Mouse (Mus musculus): ENCODE measurements around the gene Olah. TPM values are rescaled to one million over a fixed set of nuclear protein-coding genes. Genes with fewer than 3 reads are reported as not detected.

Gene Olah
- polyA plus RNA-seq, 1 experiment = not detected

- no peak for TF ChIP-seq SRF (IDR thresholded peaks at IDR 0.05; ENCODE audit: control insufficient read depth, insufficient read length, low read depth)
- no peak for TF ChIP-seq MAX (IDR thresholded peaks at IDR 0.05; ENCODE audit: low read depth)
- no peak for TF ChIP-seq TCF12 (IDR thresholded peaks at IDR 0.05; ENCODE audit: insufficient read depth, poor library complexity, severe bottlenecking)
- TF ChIP-seq MYOD1 (IDR thresholded peaks at IDR 0.05; ENCODE audit: control insufficient read depth in 1 of 3, insufficient read length in 2 of 3, low read depth in 2 of 3) = no peak
- no peak for TF ChIP-seq REST (IDR thresholded peaks at IDR 0.05; ENCODE audit: insufficient read depth, insufficient read length)
- TF ChIP-seq POLR2AphosphoS2 (IDR thresholded peaks at IDR 0.05; ENCODE audit: insufficient read length, low read depth) = no peak
- TF ChIP-seq MYOG (IDR thresholded peaks at IDR 0.05; ENCODE audit: control insufficient read depth in 1 of 3, insufficient read depth in 1 of 3, insufficient read length in 2 of 3, low read depth in 2 of 3) = no peak
- no peak for TF ChIP-seq POLR2A (IDR thresholded peaks at IDR 0.05; ENCODE audit: insufficient read length, low read depth)
- no peak for TF ChIP-seq E2F4 (IDR thresholded peaks at IDR 0.05; ENCODE audit: insufficient read depth)
- TF ChIP-seq USF1 (IDR thresholded peaks at IDR 0.05; ENCODE audit: low read depth) = no peak
- no peak for TF ChIP-seq TCF3 (IDR thresholded peaks at IDR 0.05; ENCODE audit: insufficient read length, low read depth)
- no peak for TF ChIP-seq CEBPB (IDR thresholded peaks at IDR 0.05; ENCODE audit: insufficient read depth, poor library complexity, severe bottlenecking)
- no peak overlapping the region for H3ac ChIP-seq (ENCODE audit: control insufficient read depth, insufficient read length)
- H3K79me2 ChIP-seq (ENCODE audit: control insufficient read depth, insufficient read depth) = no peaks in the 10 kb centered on the region
- H3K27me3 ChIP-seq (ENCODE audit: control insufficient read depth, insufficient read depth, insufficient read length) = no peaks in the 10 kb centered on the region
- no peak overlapping the region for H3K4me3 ChIP-seq
- no peak overlapping the region for H3K4me2 ChIP-seq (ENCODE audit: low read depth)
- H3K36me3 ChIP-seq (ENCODE audit: control insufficient read depth, insufficient read depth) = peaks cover 3% of the 10 kb centered on the region
Observed at GRCm38 (mm10) chr2:3430956-3431355, 33.9 kb upstream of the Olah start.

DNA sequence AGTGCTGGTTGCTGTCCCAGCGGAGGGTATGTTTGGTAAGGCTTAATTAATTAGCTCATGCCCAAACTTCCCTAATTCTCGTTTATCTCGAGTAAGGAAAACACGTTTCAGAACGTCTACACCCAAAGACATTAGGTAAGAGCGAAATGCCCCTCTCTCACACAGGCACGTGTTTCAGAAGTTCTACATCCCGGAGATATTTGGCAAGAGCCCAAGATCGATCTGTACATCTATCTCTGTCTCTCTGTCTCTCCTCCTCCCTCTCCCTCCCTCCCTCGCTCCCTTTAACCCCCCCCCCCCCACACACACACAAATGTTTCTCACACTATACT lies 27.5 kb upstream of the Olah start:
- Histone ChIP-seq H3K4me3 (peak overlapping the region; percentile 56), H3K36me3 (ENCODE audit: control insufficient read depth, insufficient read depth) (no peaks in the 10 kb centered on the region), H3K79me2 (ENCODE audit: control insufficient read depth, insufficient read depth) (peaks cover 5% of the 10 kb centered on the region), H3K27me3 (ENCODE audit: control insufficient read depth, insufficient read depth, insufficient read length) (no peaks in the 10 kb centered on the region), H3K4me2 (ENCODE audit: low read depth) (peak overlapping the region; percentile 88), H3ac (ENCODE audit: control insufficient read depth, insufficient read length) (no peak overlapping the region)
- TF ChIP-seq MYOG (IDR thresholded peaks at IDR 0.05; ENCODE audit: control insufficient read depth in 1 of 3, insufficient read depth in 1 of 3, insufficient read length in 2 of 3, low read depth in 2 of 3) = no peak
- TF ChIP-seq TCF3 (IDR thresholded peaks at IDR 0.05; ENCODE audit: insufficient read length, low read depth) = no peak
- TF ChIP-seq POLR2A (IDR thresholded peaks at IDR 0.05; ENCODE audit: insufficient read length, low read depth) = no peak
- no peak for TF ChIP-seq TCF12 (IDR thresholded peaks at IDR 0.05; ENCODE audit: insufficient read depth, poor library complexity, severe bottlenecking)
- TF ChIP-seq E2F4 (IDR thresholded peaks at IDR 0.05; ENCODE audit: insufficient read depth) = no peak
- no peak for TF ChIP-seq REST (IDR thresholded peaks at IDR 0.05; ENCODE audit: insufficient read depth, insufficient read length)
- no peak for TF ChIP-seq MYOD1 (IDR thresholded peaks at IDR 0.05; ENCODE audit: control insufficient read depth in 1 of 3, insufficient read length in 2 of 3, low read depth in 2 of 3)
- no peak for TF ChIP-seq MAX (IDR thresholded peaks at IDR 0.05; ENCODE audit: low read depth)
- TF ChIP-seq USF1 (IDR thresholded peaks at IDR 0.05; ENCODE audit: low read depth) = no peak
- no peak for TF ChIP-seq SRF (IDR thresholded peaks at IDR 0.05; ENCODE audit: control insufficient read depth, insufficient read length, low read depth)
- no peak for TF ChIP-seq POLR2AphosphoS2 (IDR thresholded peaks at IDR 0.05; ENCODE audit: insufficient read length, low read depth)
- no peak for TF ChIP-seq CEBPB (IDR thresholded peaks at IDR 0.05; ENCODE audit: insufficient read depth, poor library complexity, severe bottlenecking)

DNA sequence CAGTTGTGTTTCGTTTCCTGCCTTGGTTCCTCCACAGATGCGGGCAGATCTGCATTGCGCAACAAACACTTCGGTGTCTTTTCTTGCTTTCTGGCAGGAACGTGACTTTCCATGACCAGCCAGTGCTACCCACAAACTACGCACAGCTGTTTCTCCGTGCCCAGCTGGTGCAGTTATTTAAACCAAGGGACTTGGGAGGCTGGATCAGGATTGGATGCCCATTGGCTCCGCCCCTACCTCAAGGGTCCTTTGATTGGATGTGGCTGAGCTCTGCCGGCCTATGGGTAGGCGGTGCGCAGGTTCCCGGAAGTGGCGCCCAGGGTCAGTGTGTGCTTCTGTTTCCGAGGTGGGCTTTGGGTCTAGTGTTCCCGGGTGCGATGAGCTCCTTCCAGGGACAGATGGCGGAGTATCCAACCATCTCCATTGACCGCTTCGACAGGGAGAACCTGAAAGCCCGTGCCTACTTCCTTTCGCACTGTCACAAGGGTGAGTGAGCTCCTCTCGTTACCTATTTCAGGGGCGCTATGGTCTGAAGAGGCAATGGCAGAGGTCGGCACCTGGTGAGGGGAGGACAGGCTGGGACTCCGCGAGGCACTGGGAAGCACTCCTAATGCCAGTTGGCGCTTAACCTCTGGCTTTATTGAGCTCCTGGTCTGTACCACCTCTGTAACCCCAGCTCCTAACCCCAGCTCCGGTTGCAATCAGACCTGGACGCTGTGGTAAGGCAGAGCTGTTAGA lies 27.0 kb upstream of the Olah start, which contains the start of gene Dclre1c:
Dclre1c (plus strand) TSS at position 291 of the 738 bp plus-strand sequence.
- H3K4me2 ChIP-seq (ENCODE audit: low read depth) = peak within 1 kb of the TSS; percentile 88
- H3K27me3 ChIP-seq (ENCODE audit: control insufficient read depth, insufficient read depth, insufficient read length) = no peaks in the 10 kb centered on the region
- peak within 1 kb of the TSS; percentile 56 for H3K4me3 ChIP-seq
- H3K36me3 ChIP-seq (ENCODE audit: control insufficient read depth, insufficient read depth) = no peaks in the 10 kb centered on the region
- H3K79me2 ChIP-seq (ENCODE audit: control insufficient read depth, insufficient read depth) = peaks cover 5% of the 10 kb centered on the region
- TF ChIP-seq MAX (IDR thresholded peaks at IDR 0.05; ENCODE audit: low read depth) (peak; percentile 46), CEBPB (IDR thresholded peaks at IDR 0.05; ENCODE audit: insufficient read depth, poor library complexity, severe bottlenecking) (peak; percentile 100), TCF12 (IDR thresholded peaks at IDR 0.05; ENCODE audit: insufficient read depth, poor library complexity, severe bottlenecking) (peak; percentile 81), POLR2AphosphoS2 (IDR thresholded peaks at IDR 0.05; ENCODE audit: insufficient read length, low read depth) (peak; percentile 49), MYOD1 (IDR thresholded peaks at IDR 0.05; ENCODE audit: control insufficient read depth in 1 of 3, insufficient read length in 2 of 3, low read depth in 2 of 3) (peak; percentile 73 to 95 (median 95)), MYOG (IDR thresholded peaks at IDR 0.05; ENCODE audit: control insufficient read depth in 1 of 3, insufficient read depth in 1 of 3, insufficient read length in 2 of 3, low read depth in 2 of 3) (peak; percentile 76 to 97 (median 88)), USF1 (IDR thresholded peaks at IDR 0.05; ENCODE audit: low read depth) (peak; percentile 16), POLR2A (IDR thresholded peaks at IDR 0.05; ENCODE audit: insufficient read length, low read depth) (peak; percentile 30), SRF (IDR thresholded peaks at IDR 0.05; ENCODE audit: control insufficient read depth, insufficient read length, low read depth) (no peak), REST (IDR thresholded peaks at IDR 0.05; ENCODE audit: insufficient read depth, insufficient read length) (no peak), E2F4 (IDR thresholded peaks at IDR 0.05; ENCODE audit: insufficient read depth) (peak; percentile 79), TCF3 (IDR thresholded peaks at IDR 0.05; ENCODE audit: insufficient read length, low read depth) (peak; percentile 74)
- no peak within 1 kb of the TSS for H3ac ChIP-seq (ENCODE audit: control insufficient read depth, insufficient read length)

GRCm38 (mm10) chr2:3422548-3422947 lies 25.5 kb upstream of the Olah start, which contains the start of gene Meig1:
Meig1 (minus strand) TSS chr2:3422648.
- TF ChIP-seq MYOG (IDR thresholded peaks at IDR 0.05; ENCODE audit: control insufficient read depth in 1 of 3, insufficient read depth in 1 of 3, insufficient read length in 2 of 3, low read depth in 2 of 3) (no peak), TCF12 (IDR thresholded peaks at IDR 0.05; ENCODE audit: insufficient read depth, poor library complexity, severe bottlenecking) (no peak), SRF (IDR thresholded peaks at IDR 0.05; ENCODE audit: control insufficient read depth, insufficient read length, low read depth) (no peak), CEBPB (IDR thresholded peaks at IDR 0.05; ENCODE audit: insufficient read depth, poor library complexity, severe bottlenecking) (no peak)
- H3K79me2 ChIP-seq (ENCODE audit: control insufficient read depth, insufficient read depth) = peaks cover 5% of the 10 kb centered on the region
- H3K4me2 ChIP-seq (ENCODE audit: low read depth) = peak within 1 kb of the TSS; percentile 88
- peak within 1 kb of the TSS; percentile 56 for H3K4me3 ChIP-seq
- H3K27me3 ChIP-seq (ENCODE audit: control insufficient read depth, insufficient read depth, insufficient read length) = no peaks in the 10 kb centered on the region
- no peaks in the 10 kb centered on the region for H3K36me3 ChIP-seq (ENCODE audit: control insufficient read depth, insufficient read depth)
- H3ac ChIP-seq (ENCODE audit: control insufficient read depth, insufficient read length) = no peak within 1 kb of the TSS

Measured in myocyte (in vitro differentiated cells).